Mouse (Mus musculus) thymus, adult 2 months (tissue): ENCODE data around the gene Ube2v1. TPM values are rescaled to one million over a fixed set of nuclear protein-coding genes. Genes with fewer than 3 reads are reported as not detected.

Experiments
- DNase-seq: peaks from one replicate; pipeline ENCODE4 v3.0.0; 2021
- H3K27ac ChIP-seq: fragments of 200-500 bp; 2 replicates; pipeline ENCODE4 v1.5.1; 2012; ENCODE audit warnings: low read length, control low read depth; ENCODE audit not compliant: control insufficient read depth, insufficient read depth
- H3K27me3 ChIP-seq: fragments of 200-500 bp; 2 replicates; pipeline ENCODE4 v1.6.1; 2012; ENCODE audit warnings: mild to moderate bottlenecking, low read length, moderate library complexity, mixed read lengths; ENCODE audit not compliant: control insufficient read depth, insufficient read depth
- H3K36me3 ChIP-seq: fragments of 200-500 bp; 2 replicates; pipeline ENCODE4 v1.6.1; 2012; ENCODE audit warnings: mild to moderate bottlenecking, low read length, moderate library complexity; ENCODE audit not compliant: control insufficient read depth, insufficient read depth
- H3K4me1 ChIP-seq: fragments of 200-500 bp; replicated peaks from 2 replicates; pipeline ENCODE4 v1.6.1; 2012; ENCODE audit warnings: low read length; ENCODE audit not compliant: control insufficient read depth, insufficient read depth
- H3K4me3 ChIP-seq: fragments of 200-500 bp; 2 replicates; pipeline ENCODE4 v1.5.1; 2012; ENCODE audit warnings: mild to moderate bottlenecking, low read length, control low read depth, moderate library complexity; ENCODE audit not compliant: control insufficient read depth, insufficient read depth
- CTCF ChIP-seq: fragments of 200-500 bp; IDR thresholded peaks from 2 replicates; pipeline ENCODE4 v1.5.1; 2012; ENCODE audit warnings: mild to moderate bottlenecking, control low read depth, low read length, moderate library complexity, borderline replicate concordance; ENCODE audit not compliant: control insufficient read depth, poor library complexity, insufficient read depth; ENCODE audit errors: extremely low read depth
- POLR2A ChIP-seq: fragments of 200-500 bp; IDR thresholded peaks from 2 replicates; pipeline ENCODE4 v1.6.1; 2012; ENCODE audit warnings: mild to moderate bottlenecking, low read length, control low read depth, moderate library complexity; ENCODE audit not compliant: control insufficient read depth, poor library complexity, insufficient read depth; ENCODE audit errors: extremely low read depth
- WGBS: fragments of 180-500 bp; shearing (Covaris S2); methylation state at CpG from one replicate; pipeline ENCODE4 v1.1.7; 2018; 5-methylcytosine and 5-hydroxymethylcytosine counted together
- polyA plus RNA-seq: library from polyadenylated mRNA; depleted of rRNA; stranded (reverse); fragments of >200 nt; gene quantifications from 2 replicates; pipeline ENCODE4 v1.2.3, GENCODE M21; 2012

The Ube2v1 gene
- polyA plus RNA-seq, 1 experiment = 161 TPM

GRCm38 (mm10) chr2:167586041-167586440 is 45.9 kb downstream of the Ube2v1 start:
- TF ChIP-seq CTCF (no peak), POLR2A (no peak)
- Histone ChIP-seq H3K27ac (no peak overlapping the region), H3K4me3 (no peak overlapping the region), H3K36me3 (no peaks in the 10 kb centered on the region), H3K4me1 (peaks cover 10% of the 10 kb centered on the region; the same call in 1 of the 2 replicates), H3K27me3 (no peaks in the 10 kb centered on the region)
- no peak for DNase-seq
- WGBS = 90% methylated on average over 8 of the region's 8 CpGs

DNA sequence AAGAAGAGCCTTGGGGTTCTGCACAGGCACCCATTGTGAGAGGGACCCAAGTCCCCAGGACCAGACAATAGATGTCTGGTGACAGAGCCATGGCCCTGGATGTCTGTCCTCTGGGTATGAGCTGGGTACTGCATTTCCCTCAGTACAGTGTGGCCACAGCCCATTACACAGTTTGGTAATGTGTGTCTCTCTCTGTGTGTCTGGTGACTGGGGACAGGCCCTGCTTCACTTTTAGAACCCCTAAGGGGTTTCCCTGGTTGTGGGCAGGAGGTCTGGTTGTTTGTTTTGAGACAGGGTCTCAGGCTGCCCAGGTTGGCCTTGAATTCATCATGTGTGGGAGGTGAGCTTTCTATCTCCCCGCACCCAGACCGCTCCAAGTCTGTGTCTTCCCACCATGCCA is 46.6 kb downstream of the Ube2v1 start:
- 93% methylated on average over 2 of the region's 2 CpGs for WGBS
- no peaks in the 10 kb centered on the region for H3K36me3 ChIP-seq
- H3K27ac ChIP-seq = no peak overlapping the region
- no peak overlapping the region for H3K4me3 ChIP-seq
- H3K4me1 ChIP-seq = peaks cover 10% of the 10 kb centered on the region; the same call in 1 of the 2 replicates
- H3K27me3 ChIP-seq = no peaks in the 10 kb centered on the region
- DNase-seq = no peak
- TF ChIP-seq POLR2A (no peak), CTCF (no peak)

- Histone ChIP-seq H3K27ac (no peak overlapping the region), H3K4me1 (peaks cover 5% of the 10 kb centered on the region), H3K36me3 (no peaks in the 10 kb centered on the region), H3K4me3 (no peak overlapping the region), H3K27me3 (no peaks in the 10 kb centered on the region)
- WGBS = 88% methylated on average over 10 of the region's 10 CpGs
- no peak for TF ChIP-seq POLR2A
- no peak for TF ChIP-seq CTCF
- no peak for DNase-seq
Observed at GRCm38 (mm10) chr2:167583161-167583952, 48.5 kb downstream of the Ube2v1 start.

GRCm38 (mm10) chr2:167578521-167578920 is 53.4 kb downstream of the Ube2v1 start:
- peaks cover 9% of the 10 kb centered on the region for H3K4me1 ChIP-seq
- TF ChIP-seq CTCF (no peak), POLR2A (no peak)
- no peak overlapping the region for H3K27ac ChIP-seq
- peak; percentile 61 for DNase-seq
- no peaks in the 10 kb centered on the region for H3K27me3 ChIP-seq
- H3K36me3 ChIP-seq = no peaks in the 10 kb centered on the region
- WGBS = 18% methylated on average over 5 of the region's 5 CpGs
- no peak overlapping the region for H3K4me3 ChIP-seq

GRCm38 (mm10) chr2:167577186-167577785 is 54.6 kb downstream of the Ube2v1 start:
- Histone ChIP-seq H3K27me3 (no peaks in the 10 kb centered on the region), H3K4me3 (no peak overlapping the region), H3K4me1 (peaks cover 9% of the 10 kb centered on the region), H3K36me3 (no peaks in the 10 kb centered on the region), H3K27ac (no peak overlapping the region)
- no peak for DNase-seq
- no peak for TF ChIP-seq POLR2A
- no peak for TF ChIP-seq CTCF
- 87% methylated on average over 9 of the region's 9 CpGs for WGBS

GRCm38 (mm10) chr2:167576121-167576620 is 55.7 kb downstream of the Ube2v1 start:
- TF ChIP-seq POLR2A (no peak), CTCF (no peak)
- H3K4me1 ChIP-seq = peaks cover 9% of the 10 kb centered on the region
- H3K27ac ChIP-seq = no peak overlapping the region
- no peak for DNase-seq
- H3K36me3 ChIP-seq = no peaks in the 10 kb centered on the region
- H3K27me3 ChIP-seq = no peaks in the 10 kb centered on the region
- no peak overlapping the region for H3K4me3 ChIP-seq
- 89% methylated on average over 8 of the region's 8 CpGs for WGBS

DNA sequence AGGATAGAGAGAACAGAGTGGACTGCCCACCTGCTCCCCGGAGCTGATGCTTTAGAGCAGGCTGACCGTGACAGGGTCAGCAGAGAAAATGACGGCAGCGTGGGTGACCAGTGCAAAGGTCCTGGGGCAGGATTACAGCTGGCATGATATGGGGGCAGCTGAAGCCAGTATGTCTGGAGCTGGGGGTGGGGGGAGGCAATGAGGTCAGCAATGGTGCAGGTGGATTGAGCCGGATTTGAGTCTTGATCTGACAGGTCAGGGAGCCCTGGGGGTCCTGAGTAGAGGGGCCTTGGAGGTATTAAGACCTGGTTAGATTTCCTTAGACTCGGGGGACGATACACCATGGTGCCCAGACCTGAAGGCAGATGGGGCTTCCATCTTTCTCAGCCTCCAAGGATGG is 56.3 kb downstream of the Ube2v1 start:
- Histone ChIP-seq H3K4me1 (peaks cover 9% of the 10 kb centered on the region), H3K36me3 (no peaks in the 10 kb centered on the region), H3K27ac (no peak overlapping the region), H3K4me3 (no peak overlapping the region), H3K27me3 (no peaks in the 10 kb centered on the region)
- WGBS = 95% methylated on average over 7 of the region's 7 CpGs
- no peak for TF ChIP-seq POLR2A
- no peak for TF ChIP-seq CTCF
- no peak for DNase-seq
